Mouse (Mus musculus) hindbrain, embryonic 10.5 days (tissue): ENCODE results near the gene Wdr20. TPM values are rescaled to one million over a fixed set of nuclear protein-coding genes. Genes with fewer than 3 reads are reported as not detected.

Experiments
- DNase-seq: peaks from one replicate; pipeline ENCODE4 v3.0.0-alpha.2; 2017; ENCODE audit warnings: low spot score
- H3K27ac ChIP-seq: fragments of 300-500 bp; sonication (generic); 2 replicates; pipeline ENCODE4 v1.5.1; 2016; ENCODE audit warnings: mild to moderate bottlenecking, moderate library complexity
- H3K27me3 ChIP-seq: fragments of 300-500 bp; sonication (generic); 2 replicates; pipeline ENCODE4 v1.6.1; 2016; ENCODE audit warnings: mild to moderate bottlenecking; ENCODE audit not compliant: poor library complexity, insufficient read depth, severe bottlenecking
- H3K36me3 ChIP-seq: fragments of 300-500 bp; sonication (generic); 2 replicates; pipeline ENCODE4 v1.6.1; 2016; ENCODE audit warnings: mild to moderate bottlenecking, moderate library complexity
- H3K4me1 ChIP-seq: fragments of 300-500 bp; sonication (generic); replicated peaks from 2 replicates; pipeline ENCODE4 v1.6.1; 2016; ENCODE audit warnings: mild to moderate bottlenecking
- H3K4me3 ChIP-seq: fragments of 300-500 bp; sonication (generic); 2 replicates; pipeline ENCODE4 v1.5.1; 2016; ENCODE audit warnings: mild to moderate bottlenecking, moderate library complexity
- H3K9me3 ChIP-seq: fragments of 300-500 bp; sonication (generic); 2 replicates; pipeline ENCODE4 v1.6.1; 2016; ENCODE audit warnings: mild to moderate bottlenecking, moderate library complexity
- WGBS: fragments of 180-500 bp; shearing (Covaris S2); methylation state at CpG from one replicate; pipeline ENCODE4 v1.1.7; 2016; 5-methylcytosine and 5-hydroxymethylcytosine counted together
- polyA plus RNA-seq: library from polyadenylated mRNA; unstranded; fragments of >200 nt; fragmentation: Nextera tagmentation; extraction: Ambion mirVana; gene quantifications from 2 replicates; pipeline ENCODE4 v1.2.1, GENCODE M21; 2016

Gene Wdr20
- polyA plus RNA-seq, 1 experiment from 2014 or later, result 24.4 TPM

DNA sequence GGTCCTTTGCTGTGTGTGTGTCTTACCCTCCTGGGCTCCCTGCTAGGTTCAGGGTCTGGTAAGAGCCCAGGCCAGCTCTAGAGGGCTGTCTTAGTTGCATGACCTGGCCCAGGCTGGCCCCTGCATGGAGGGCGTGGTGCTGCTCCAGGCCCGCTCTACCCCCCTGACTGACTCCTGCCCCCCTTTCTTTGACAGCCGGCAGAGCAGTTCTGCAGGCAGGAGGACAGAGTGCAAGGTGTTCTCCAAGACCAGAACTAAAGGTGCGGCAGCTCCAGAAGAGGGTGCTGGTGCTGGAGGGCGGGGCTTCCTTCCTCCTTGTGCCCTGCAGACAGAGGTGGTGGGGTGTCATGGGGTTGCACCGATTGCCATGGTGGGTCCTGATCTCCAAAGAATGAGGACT lies 59.0 kb downstream of the Wdr20 start:
- WGBS, result 94% methylated on average over 6 of the region's 6 CpGs
- no peak for DNase-seq
- Histone ChIP-seq H3K4me3 (no peak overlapping the region), H3K27me3 (no peaks in the 10 kb centered on the region), H3K36me3 (peaks cover 46% of the 10 kb centered on the region), H3K27ac (no peak overlapping the region), H3K9me3 (no peaks in the 10 kb centered on the region), H3K4me1 (0 out of 2 replicates have a peak, but pooled peaks cover under 1% of the 10 kb centered on the region)

DNA sequence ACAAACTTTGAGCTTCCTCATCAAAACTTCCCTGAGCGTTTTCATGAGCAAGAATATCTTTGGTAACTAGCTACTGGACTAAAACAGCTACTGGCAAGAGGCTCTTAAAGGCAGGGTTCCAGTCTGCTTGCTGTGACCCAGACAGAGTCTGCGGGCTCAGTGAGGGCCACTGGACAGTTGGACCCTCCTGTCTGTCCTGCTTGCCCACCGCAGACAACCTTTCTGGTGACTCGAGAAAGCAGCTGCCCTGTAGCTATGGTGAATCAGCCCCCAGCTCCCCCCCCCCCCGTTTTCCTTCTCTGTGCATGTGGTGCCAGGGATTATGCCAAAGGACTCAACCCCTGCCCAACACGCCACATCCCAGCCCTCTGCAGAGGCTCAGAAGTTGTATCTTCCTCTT lies 59.5 kb downstream of the Wdr20 start:
- DNase-seq, result no peak
- Histone ChIP-seq H3K9me3 (no peaks in the 10 kb centered on the region), H3K36me3 (peaks cover 49% of the 10 kb centered on the region), H3K27me3 (no peaks in the 10 kb centered on the region), H3K27ac (no peak overlapping the region), H3K4me1 (peaks cover 5% of the 10 kb centered on the region), H3K4me3 (no peak overlapping the region)
- 91% methylated on average over 6 of the region's 6 CpGs for WGBS

DNA sequence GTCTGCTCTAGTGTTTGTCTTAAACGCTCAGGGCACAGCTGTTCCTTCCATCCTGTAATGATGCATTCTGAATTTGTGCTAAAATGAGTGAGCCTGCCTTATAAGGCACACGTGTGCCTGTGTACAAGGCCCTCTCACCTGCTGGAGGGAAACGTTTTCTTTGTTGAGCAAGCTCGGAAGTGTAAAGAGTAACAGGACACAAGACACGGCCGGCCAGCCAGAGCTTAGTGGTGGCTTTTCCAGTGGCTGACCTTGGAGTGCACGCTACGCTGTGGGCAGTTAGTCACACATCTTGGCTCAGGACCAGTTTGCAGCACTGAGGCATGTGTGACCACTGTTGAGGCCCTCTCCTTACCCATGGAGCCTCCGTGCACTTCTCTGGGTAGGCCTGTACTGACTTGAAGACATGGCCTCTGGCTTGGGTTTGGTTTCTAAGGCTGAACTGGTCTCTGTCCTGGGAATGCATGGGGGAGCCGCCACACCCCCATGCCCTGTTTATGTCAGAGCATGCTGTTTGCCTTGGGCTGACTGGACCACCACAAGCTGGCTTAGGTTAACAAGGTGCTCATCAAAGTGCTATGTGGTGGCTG lies 60.2 kb downstream of the Wdr20 start:
- no peaks in the 10 kb centered on the region for H3K27me3 ChIP-seq
- H3K4me3 ChIP-seq, result no peak overlapping the region
- peaks cover 46% of the 10 kb centered on the region for H3K36me3 ChIP-seq
- no peak for DNase-seq
- 92% methylated on average over 10 of the region's 10 CpGs for WGBS
- H3K4me1 ChIP-seq, result peaks cover 10% of the 10 kb centered on the region
- no peak overlapping the region for H3K27ac ChIP-seq
- no peaks in the 10 kb centered on the region for H3K9me3 ChIP-seq

DNA sequence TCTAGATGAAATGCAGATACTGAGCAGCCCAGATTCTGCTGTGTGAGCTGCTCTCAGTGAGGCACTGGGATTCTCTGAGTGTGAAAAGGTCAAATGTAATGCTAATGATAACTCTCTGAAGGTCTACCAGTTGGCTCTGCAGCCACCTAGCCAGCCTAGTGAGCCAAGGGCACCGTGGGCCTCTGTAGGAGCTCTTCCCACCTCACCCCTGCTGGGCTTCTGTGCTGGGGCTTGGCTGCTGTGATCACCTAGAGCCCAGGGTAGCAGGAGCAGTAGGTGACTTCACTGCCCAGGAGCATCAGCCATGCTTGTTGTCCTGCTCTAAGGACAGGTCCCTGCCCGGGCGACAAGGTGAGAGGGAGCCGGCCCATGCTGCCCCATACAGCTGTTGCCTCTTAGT lies 61.5 kb downstream of the Wdr20 start:
- no peak overlapping the region for H3K27ac ChIP-seq
- DNase-seq, result no peak
- H3K9me3 ChIP-seq, result no peaks in the 10 kb centered on the region
- H3K4me3 ChIP-seq, result no peak overlapping the region
- 91% methylated on average over 4 of the region's 4 CpGs for WGBS
- peaks cover 39% of the 10 kb centered on the region for H3K36me3 ChIP-seq
- H3K27me3 ChIP-seq, result no peaks in the 10 kb centered on the region
- H3K4me1 ChIP-seq, result peaks cover 13% of the 10 kb centered on the region

DNA sequence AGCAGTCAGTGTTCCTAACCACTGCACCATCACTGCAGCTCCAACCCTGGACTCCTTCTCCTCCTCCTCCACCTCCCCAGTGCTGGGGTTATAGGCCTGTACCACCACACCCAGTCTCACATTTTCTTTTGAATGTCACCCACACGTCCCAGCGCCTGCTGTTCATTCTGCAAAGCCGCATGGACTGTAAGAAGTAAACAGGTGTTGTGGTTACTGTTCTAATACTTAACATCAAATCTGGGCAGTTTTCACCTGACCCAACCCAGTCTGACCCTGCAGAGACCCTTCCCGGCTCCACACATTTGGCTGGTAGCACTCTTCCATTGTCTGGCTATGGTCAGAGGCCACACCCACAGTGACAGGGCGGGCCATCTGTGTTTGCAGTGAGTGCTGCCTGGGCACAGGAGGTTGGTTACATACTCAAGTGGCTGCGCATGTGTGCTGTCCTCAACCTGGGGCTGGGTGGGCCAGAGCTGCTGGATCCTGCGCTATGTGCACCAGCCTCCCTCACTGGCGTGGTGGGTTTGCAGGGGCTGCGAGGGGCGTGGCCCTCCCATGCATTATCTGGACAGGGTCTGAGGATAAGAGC lies 64.2 kb downstream of the Wdr20 start:
- Histone ChIP-seq H3K27me3 (no peaks in the 10 kb centered on the region), H3K9me3 (no peaks in the 10 kb centered on the region), H3K36me3 (peaks cover 54% of the 10 kb centered on the region), H3K4me1 (peaks cover 22% of the 10 kb centered on the region), H3K4me3 (no peak overlapping the region), H3K27ac (no peak overlapping the region)
- 87% methylated on average over 10 of the region's 10 CpGs for WGBS
- DNase-seq, result no peak

DNA sequence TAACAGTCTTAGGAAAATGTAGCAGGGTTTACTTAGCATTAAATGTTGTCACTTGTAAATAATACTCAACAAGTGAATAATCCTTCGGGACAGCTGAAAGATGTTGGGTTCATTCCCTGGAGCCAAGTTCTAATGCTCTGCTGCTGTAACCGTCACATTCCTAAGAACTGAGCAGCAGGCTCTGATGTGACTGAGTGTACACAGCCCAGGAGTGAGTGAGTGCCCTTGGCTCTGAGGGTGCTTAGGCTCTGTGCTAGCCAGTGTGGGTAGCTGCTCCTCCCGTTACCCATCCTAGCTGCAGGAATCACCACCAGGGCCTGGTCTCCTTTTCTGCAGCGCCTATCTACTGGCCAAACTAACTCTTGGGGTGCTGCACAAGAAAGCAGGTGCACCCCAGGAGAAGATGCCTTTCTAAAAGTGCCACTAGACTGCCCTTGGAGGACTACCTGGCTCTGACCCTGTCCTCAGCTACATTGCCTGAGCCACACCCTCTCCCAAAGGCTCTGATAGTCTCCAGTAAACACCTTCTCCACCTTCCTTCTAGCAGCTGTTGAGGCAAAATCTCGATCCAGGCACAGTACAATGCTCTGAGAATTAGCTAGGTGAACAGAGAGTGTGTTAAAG lies 65.0 kb downstream of the Wdr20 start:
- Histone ChIP-seq H3K4me1 (peaks cover 24% of the 10 kb centered on the region), H3K4me3 (no peak overlapping the region), H3K36me3 (peaks cover 54% of the 10 kb centered on the region), H3K27ac (no peak overlapping the region), H3K27me3 (no peaks in the 10 kb centered on the region), H3K9me3 (no peaks in the 10 kb centered on the region)
- 92% methylated on average over 5 of the region's 5 CpGs for WGBS
- DNase-seq, result no peak

- peaks cover 36% of the 10 kb centered on the region for H3K4me1 ChIP-seq
- DNase-seq, result peak; percentile 35
- H3K9me3 ChIP-seq, result no peaks in the 10 kb centered on the region
- peaks cover 53% of the 10 kb centered on the region for H3K36me3 ChIP-seq
- H3K27ac ChIP-seq, result no peak overlapping the region
- no peaks in the 10 kb centered on the region for H3K27me3 ChIP-seq
- H3K4me3 ChIP-seq, result no peak overlapping the region
- WGBS, result 44% methylated on average over 10 of the region's 10 CpGs
Measured at GRCm38 (mm10) chr12:110804261-110804660, 66.5 kb downstream of the Wdr20 start.

- DNase-seq, result no peak
- no peak overlapping the region for H3K4me3 ChIP-seq
- no peaks in the 10 kb centered on the region for H3K27me3 ChIP-seq
- peaks cover 36% of the 10 kb centered on the region for H3K4me1 ChIP-seq
- no peak overlapping the region for H3K27ac ChIP-seq
- WGBS, result 74% methylated on average over 3 of the region's 3 CpGs
- H3K9me3 ChIP-seq, result no peaks in the 10 kb centered on the region
- peaks cover 69% of the 10 kb centered on the region for H3K36me3 ChIP-seq
Measured at GRCm38 (mm10) chr12:110806301-110806970, 68.7 kb downstream of the Wdr20 start.

DNA sequence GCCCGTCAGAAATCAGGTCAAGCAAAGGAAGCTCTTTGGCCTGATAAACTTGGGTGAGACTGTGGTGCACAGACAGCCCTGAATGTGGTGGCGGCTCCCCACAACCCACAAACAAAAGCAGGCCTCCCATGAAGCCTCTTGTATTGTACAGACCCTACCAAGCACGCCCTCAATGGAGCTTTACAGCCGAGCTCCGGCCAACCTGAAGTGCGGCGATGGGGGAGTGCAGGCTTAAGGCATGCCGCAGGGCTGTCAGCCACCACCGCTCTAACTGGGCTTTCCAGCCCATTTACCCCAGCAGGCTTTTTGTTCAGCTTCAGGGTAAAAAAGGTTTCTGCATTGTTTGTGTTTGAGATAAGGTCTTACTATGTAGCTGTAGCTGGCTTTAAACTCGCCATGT lies 70.7 kb downstream of the Wdr20 start:
- no peak overlapping the region for H3K27ac ChIP-seq
- H3K27me3 ChIP-seq, result no peaks in the 10 kb centered on the region
- 39% methylated on average over 10 of the region's 10 CpGs for WGBS
- no peak for DNase-seq
- H3K9me3 ChIP-seq, result no peaks in the 10 kb centered on the region
- no peak overlapping the region for H3K4me3 ChIP-seq
- H3K4me1 ChIP-seq, result peaks cover 23% of the 10 kb centered on the region
- peaks cover 71% of the 10 kb centered on the region for H3K36me3 ChIP-seq

GRCm38 (mm10) chr12:110808848-110809247 lies 71.1 kb downstream of the Wdr20 start:
- no peak for DNase-seq
- Histone ChIP-seq H3K27ac (no peak overlapping the region), H3K4me3 (no peak overlapping the region), H3K4me1 (peaks cover 23% of the 10 kb centered on the region), H3K27me3 (no peaks in the 10 kb centered on the region), H3K36me3 (peaks cover 75% of the 10 kb centered on the region), H3K9me3 (no peaks in the 10 kb centered on the region)
- WGBS, result 88% methylated on average over 5 of the region's 5 CpGs

DNA sequence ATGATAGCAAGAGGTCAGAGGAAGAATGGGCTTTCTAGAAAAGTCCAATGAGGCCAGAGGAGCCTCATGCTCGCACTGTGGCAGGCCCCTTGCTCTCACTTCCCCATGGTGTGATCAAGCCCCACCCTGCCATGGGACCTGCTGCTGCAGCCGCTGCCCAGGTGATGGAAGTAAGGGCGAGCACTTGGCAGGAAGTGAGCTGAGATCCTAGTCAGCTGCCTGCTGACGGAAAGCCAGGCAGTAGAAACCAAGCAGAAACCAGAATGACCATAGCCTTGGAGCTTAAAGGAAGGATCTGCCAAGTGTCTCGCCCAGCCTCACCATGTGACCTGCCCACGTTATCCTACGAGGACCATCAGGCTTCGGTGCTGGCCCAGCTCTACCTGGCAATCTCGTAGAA lies 75.4 kb downstream of the Wdr20 start:
- no peaks in the 10 kb centered on the region for H3K9me3 ChIP-seq
- H3K27ac ChIP-seq, result no peak overlapping the region
- no peaks in the 10 kb centered on the region for H3K27me3 ChIP-seq
- WGBS, result 92% methylated on average over 9 of the region's 9 CpGs
- H3K4me3 ChIP-seq, result no peak overlapping the region
- peaks cover 49% of the 10 kb centered on the region for H3K36me3 ChIP-seq
- H3K4me1 ChIP-seq, result peaks cover 8% of the 10 kb centered on the region
- no peak for DNase-seq

DNA sequence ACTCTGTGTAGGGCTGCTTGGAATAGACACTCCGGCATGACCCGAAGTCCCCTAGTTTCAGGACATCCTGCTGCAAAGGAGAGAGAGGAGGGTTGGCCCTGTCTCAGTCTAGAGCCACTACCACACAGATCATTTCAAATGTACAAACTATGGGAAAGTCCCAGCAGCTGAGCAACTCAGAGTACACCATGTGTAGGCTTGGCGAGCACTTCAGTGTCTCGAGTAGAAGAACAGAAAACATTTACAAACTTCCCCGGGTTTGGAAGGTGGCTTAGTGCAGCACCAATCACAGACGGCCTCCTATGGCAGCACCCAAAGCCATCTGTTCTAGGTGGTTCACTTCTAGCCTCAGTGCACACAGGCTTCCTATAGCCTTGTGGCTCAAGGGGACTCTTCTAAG lies 75.9 kb downstream of the Wdr20 start:
- no peaks in the 10 kb centered on the region for H3K9me3 ChIP-seq
- no peak overlapping the region for H3K4me3 ChIP-seq
- peaks cover 3% of the 10 kb centered on the region; the same call in 1 of the 2 replicates for H3K4me1 ChIP-seq
- H3K36me3 ChIP-seq, result peaks cover 49% of the 10 kb centered on the region
- 89% methylated on average over 6 of the region's 6 CpGs for WGBS
- no peak overlapping the region for H3K27ac ChIP-seq
- no peak for DNase-seq
- no peaks in the 10 kb centered on the region for H3K27me3 ChIP-seq

- Histone ChIP-seq H3K27ac (no peak overlapping the region), H3K4me3 (no peak overlapping the region), H3K4me1 (no peaks in the 10 kb centered on the region), H3K36me3 (peaks cover 44% of the 10 kb centered on the region), H3K27me3 (no peaks in the 10 kb centered on the region), H3K9me3 (no peaks in the 10 kb centered on the region)
- WGBS, result 78% methylated on average over 17 of the region's 17 CpGs
- DNase-seq, result no peak
Measured at GRCm38 (mm10) chr12:110814924-110815323, 77.2 kb downstream of the Wdr20 start.
